Mouse (Mus musculus) cerebellum, adult (tissue): Measurements from ENCODE around the gene Ppp1r1b.

Source experiments
- ATAC-seq: cut with Nextera tagmentation; 2 replicates; pipeline ENCODE4 v1.9.2; 2017; ENCODE audit warnings: mild to moderate bottlenecking, moderate library complexity, mixed read lengths; ENCODE audit not compliant: insufficient number of reproducible peaks, low FRiP score, low TSS enrichment

Ppp1r1b gene

GRCm38 (mm10) chr11:98387056-98387577 is 38.9 kb downstream of the Ppp1r1b start:
- ATAC-seq, result no peak

- ATAC-seq, result no peak
Observed at GRCm38 (mm10) chr11:98388282-98388681, 40.1 kb downstream of the Ppp1r1b start.

GRCm38 (mm10) chr11:98389221-98389780 is 41.1 kb downstream of the Ppp1r1b start:
- no peak for ATAC-seq

GRCm38 (mm10) chr11:98390141-98390540 is 41.9 kb downstream of the Ppp1r1b start:
- ATAC-seq, result no peak

- ATAC-seq, result no peak
Observed at GRCm38 (mm10) chr11:98392034-98392433, 43.8 kb downstream of the Ppp1r1b start.

GRCm38 (mm10) chr11:98392645-98393044 is 44.4 kb downstream of the Ppp1r1b start:
- no peak for ATAC-seq

- ATAC-seq, result no peak
Observed at GRCm38 (mm10) chr11:98393317-98393716, 45.1 kb downstream of the Ppp1r1b start.

GRCm38 (mm10) chr11:98394301-98394700 is 46.1 kb downstream of the Ppp1r1b start:
- no peak for ATAC-seq

GRCm38 (mm10) chr11:98395041-98395440 is 46.8 kb downstream of the Ppp1r1b start:
- no peak for ATAC-seq

GRCm38 (mm10) chr11:98397946-98398345 is 49.7 kb downstream of the Ppp1r1b start:
- ATAC-seq, result no peak

GRCm38 (mm10) chr11:98400161-98400726 is 52.0 kb downstream of the Ppp1r1b start, which contains the start of gene Pgap3:
TSS of gene Pgap3 (minus strand) at chr11:98400490.
- ATAC-seq, result peak; percentile 85

GRCm38 (mm10) chr11:98400816-98401215 is 52.6 kb downstream of the Ppp1r1b start:
- ATAC-seq, result no peak

- no peak for ATAC-seq
Observed at GRCm38 (mm10) chr11:98406621-98407020, 58.4 kb downstream of the Ppp1r1b start.
